Mouse (Mus musculus): ENCODE data around the gene Ampd2.

Ampd2 gene

GRCm38 (mm10) chr3:108086470-108086979 lies at the start of gene Ampd2:
Gene Ampd2, minus strand, starts transcription at chr3:108086651.
- peak; percentile 83 for DNase-seq (ENCODE audit: low spot score)

DNA sequence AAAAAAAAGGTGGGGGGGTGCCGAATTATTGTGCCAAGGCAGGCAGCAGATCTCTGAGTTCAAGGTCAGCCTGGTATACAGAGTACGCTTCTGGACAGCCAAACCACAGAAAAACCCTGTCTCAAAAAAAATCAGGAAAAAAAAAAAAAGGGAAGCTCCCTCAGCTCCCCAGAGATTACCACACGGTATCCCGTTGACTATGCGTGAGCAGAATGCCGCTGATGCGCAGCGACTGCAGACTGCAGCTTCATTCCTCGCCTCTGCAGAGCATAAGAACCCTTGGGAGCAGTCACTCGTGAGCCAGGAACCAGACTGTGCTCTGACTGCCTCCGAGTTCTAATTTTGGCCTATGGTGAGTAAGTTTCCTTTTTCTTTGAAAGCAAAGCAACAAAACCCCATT lies 48.2 kb upstream of the Ampd2 start:
- no peak for DNase-seq (ENCODE audit: low spot score)

- DNase-seq (ENCODE audit: low spot score) = no peak
Observed at GRCm38 (mm10) chr3:108132484-108132883, 46.0 kb upstream of the Ampd2 start.

DNA sequence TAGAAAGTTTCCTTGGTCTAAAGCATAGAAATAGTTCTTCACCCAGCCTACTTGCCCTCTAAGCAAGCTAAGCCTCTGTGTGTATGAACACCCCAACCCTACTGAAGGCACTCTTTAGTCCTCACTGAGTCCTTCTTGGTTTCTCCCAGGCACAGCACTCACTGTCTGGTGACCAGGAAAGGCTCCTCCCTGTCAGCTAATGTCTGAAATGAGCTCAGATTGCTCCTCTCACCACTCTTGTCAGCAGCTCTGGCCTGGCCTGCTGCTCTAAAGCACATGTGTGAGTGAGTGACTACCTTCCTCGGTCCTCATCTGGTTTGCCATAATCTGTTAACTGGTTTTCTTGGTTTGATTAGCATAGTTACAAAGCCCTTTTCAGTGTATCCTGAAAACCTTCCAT lies 45.4 kb upstream of the Ampd2 start:
- peak; percentile 18 for DNase-seq (ENCODE audit: low spot score)

DNA sequence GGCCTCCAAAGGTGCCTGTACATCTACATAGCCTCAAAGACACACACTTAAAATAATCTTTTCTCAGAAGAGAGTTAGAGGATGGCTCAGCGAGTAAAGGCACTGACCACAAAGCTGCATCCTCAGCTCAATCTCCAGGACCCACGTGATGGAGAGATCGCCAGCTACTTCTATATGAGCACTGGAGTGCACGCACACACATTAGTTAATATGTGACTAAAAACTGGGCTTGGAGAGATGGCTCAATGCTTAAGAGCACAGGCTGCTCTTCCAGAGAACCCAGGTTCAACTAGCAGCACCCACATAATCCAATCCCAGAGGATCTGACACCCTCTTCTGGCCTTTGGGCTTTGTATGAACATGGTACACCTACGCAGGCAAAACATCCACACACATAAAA lies 44.8 kb upstream of the Ampd2 start:
- DNase-seq (ENCODE audit: low spot score) = no peak

- DNase-seq (ENCODE audit: low spot score) = no peak
Observed at GRCm38 (mm10) chr3:108129804-108130203, 43.4 kb upstream of the Ampd2 start.

- no peak for DNase-seq (ENCODE audit: low spot score)
Observed at GRCm38 (mm10) chr3:108129367-108129766, 42.9 kb upstream of the Ampd2 start.

GRCm38 (mm10) chr3:108128520-108128919 lies 42.1 kb upstream of the Ampd2 start:
- no peak for DNase-seq (ENCODE audit: low spot score)

- no peak for DNase-seq (ENCODE audit: low spot score)
Observed at GRCm38 (mm10) chr3:108126327-108126726, 39.9 kb upstream of the Ampd2 start.

DNA sequence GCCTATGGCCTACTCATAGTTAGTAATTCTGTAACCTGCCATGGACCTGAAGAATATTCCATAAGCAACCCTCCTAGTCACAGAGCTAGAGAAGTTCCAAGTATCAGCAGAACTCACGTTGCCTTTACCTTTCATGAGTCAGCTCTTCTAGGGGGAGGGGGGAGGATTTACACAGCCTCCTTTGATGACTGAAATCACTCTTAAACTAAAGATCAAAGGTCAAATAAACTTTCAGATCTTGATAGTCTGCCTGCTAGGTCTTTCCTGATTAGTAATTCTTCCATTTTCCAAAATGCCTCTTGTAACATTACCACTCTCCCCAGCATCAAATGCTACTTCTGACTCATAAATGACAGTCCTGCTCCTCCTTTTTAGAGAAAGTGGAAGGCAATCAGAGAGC lies 37.7 kb upstream of the Ampd2 start:
- DNase-seq (ENCODE audit: low spot score) = no peak

GRCm38 (mm10) chr3:108123242-108123641 lies 36.8 kb upstream of the Ampd2 start:
- no peak for DNase-seq (ENCODE audit: low spot score)

GRCm38 (mm10) chr3:108121101-108121500 lies 34.6 kb upstream of the Ampd2 start:
- DNase-seq (ENCODE audit: low spot score) = no peak

- DNase-seq (ENCODE audit: low spot score) = no peak
Observed at GRCm38 (mm10) chr3:108117465-108117864, 31.0 kb upstream of the Ampd2 start.

GRCm38 (mm10) chr3:108113591-108114289 lies 27.3 kb upstream of the Ampd2 start:
- DNase-seq (ENCODE audit: low spot score) = no peak

GRCm38 (mm10) chr3:108112666-108113065 lies 26.2 kb upstream of the Ampd2 start:
- DNase-seq (ENCODE audit: low spot score) = peak; percentile 14

DNA sequence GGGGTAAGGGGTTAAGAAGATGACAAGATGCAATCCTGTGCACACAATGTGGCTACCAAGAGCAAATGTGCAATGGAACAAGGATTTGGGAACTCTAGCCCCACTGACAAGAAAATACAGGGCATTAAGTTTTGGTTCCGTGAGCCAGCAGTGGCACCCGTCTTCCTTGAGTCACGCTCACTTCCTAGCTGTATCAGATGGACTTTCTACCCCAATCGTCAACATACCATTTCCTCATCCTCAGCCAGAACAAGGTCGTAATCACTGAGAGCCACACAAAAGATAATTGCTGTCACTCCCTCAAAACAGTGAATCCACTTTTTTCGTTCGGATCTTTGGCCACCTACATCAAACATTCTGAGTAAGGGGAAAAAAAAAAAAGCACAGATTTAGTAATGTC lies 25.8 kb upstream of the Ampd2 start:
- no peak for DNase-seq (ENCODE audit: low spot score)

- DNase-seq (ENCODE audit: low spot score) = no peak
Observed at GRCm38 (mm10) chr3:108111320-108111719, 24.9 kb upstream of the Ampd2 start.

- no peak for DNase-seq (ENCODE audit: low spot score)
Observed at GRCm38 (mm10) chr3:108105281-108105680, 18.8 kb upstream of the Ampd2 start.

DNA sequence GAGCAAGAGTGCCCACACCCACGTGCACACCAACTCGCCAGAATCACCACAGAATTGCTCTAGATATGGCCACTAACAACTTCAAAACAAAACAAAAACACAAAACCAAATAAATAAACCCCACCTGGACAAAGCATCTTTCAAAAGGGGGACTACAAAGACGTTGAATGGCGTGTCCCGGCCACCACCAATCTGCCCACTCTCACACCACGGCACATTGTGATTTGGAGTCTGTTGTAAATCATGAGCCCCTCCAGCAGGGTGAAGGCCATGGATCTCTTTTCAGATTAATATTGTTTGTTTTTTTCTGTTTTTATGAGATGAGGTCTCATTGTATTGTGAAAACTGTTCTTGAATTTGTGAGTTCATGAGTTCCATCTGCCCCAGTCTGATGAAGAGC lies 15.6 kb upstream of the Ampd2 start:
- DNase-seq (ENCODE audit: low spot score) = no peak

DNA sequence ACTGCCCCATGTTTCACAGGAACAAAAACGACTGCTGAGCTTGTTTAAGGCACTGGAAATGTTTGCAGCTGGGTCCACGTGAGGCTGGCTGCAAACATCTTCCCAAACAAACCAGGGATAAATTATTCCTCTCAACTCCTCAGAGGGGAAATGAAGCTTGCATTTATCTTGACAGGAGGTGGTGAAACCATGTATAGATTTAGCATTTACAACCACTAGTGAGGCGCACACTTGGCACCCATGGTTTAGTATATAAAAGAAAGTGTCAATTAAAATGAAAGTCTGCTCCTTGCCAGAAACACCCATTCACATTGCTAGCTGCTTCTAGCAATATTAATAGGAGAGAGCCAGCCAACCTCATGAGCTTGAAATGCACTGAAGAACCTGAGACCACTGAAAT lies 15.1 kb upstream of the Ampd2 start:
- DNase-seq (ENCODE audit: low spot score) = no peak

GRCm38 (mm10) chr3:108098316-108098715 lies 11.9 kb upstream of the Ampd2 start:
- no peak for DNase-seq (ENCODE audit: low spot score)

- no peak for DNase-seq (ENCODE audit: low spot score)
Observed at GRCm38 (mm10) chr3:108097656-108098055, 11.2 kb upstream of the Ampd2 start.

- DNase-seq (ENCODE audit: low spot score) = no peak
Observed at GRCm38 (mm10) chr3:108096726-108097125, 10.3 kb upstream of the Ampd2 start.

- no peak for DNase-seq (ENCODE audit: low spot score)
Observed at GRCm38 (mm10) chr3:108096226-108096625, 9.8 kb upstream of the Ampd2 start.
